Mouse (Mus musculus) bone marrow macrophage, adult 2 months (primary cell): ENCODE measurements around the gene Gm4871.

Source experiments
- CTCF ChIP-seq: IDR thresholded peaks from 2 replicates; pipeline ENCODE4 v1.5.1; 2012; ENCODE audit warnings: low read depth, mild to moderate bottlenecking, low read length, moderate library complexity
- POLR2A ChIP-seq: IDR thresholded peaks from 2 replicates; pipeline ENCODE4 v1.6.1; 2012; ENCODE audit warnings: mild to moderate bottlenecking, low read depth, low read length, borderline replicate concordance

DNA sequence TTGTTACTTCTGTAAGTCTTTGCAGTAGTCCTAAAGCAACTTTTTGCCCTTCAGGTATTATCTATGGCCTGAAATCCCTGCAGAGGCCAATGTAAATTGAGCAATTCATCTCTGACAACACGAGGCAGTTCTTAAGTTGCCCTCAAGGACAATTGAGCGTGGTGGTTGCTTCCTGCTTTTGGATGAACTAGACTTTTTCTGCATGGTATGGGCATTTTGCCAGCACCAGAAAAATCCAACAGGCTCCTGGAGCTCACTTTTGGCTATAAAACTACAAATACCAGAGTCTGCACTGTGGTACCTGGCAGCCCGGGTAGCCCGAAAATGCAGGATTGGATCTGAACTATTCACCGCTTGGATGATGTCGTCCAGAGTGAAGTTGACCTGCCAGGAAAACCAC, 27.0 kb downstream of the Gm4871 start:
- no peak for TF ChIP-seq POLR2A
- TF ChIP-seq CTCF: no peak
